Mouse (Mus musculus) ES-Bruce4 (cell line): Measurements from ENCODE around the gene Olfr228.

Source experiments
- CTCF ChIP-seq: IDR thresholded peaks from one replicate; pipeline ENCODE4 v1.8.1; 2011; ENCODE audit warnings: low read depth, low read length
- EP300 ChIP-seq: IDR thresholded peaks from 2 replicates; pipeline ENCODE4 v1.6.1; 2011; ENCODE audit warnings: low read depth, low read length; ENCODE audit not compliant: insufficient read depth

- TF ChIP-seq CTCF (no peak), EP300 (no peak)
Observed at GRCm38 (mm10) chr2:86456169-86456568, 31.0 kb downstream of the Olfr228 start, which contains the start of gene Olfr1066.
